Mouse (Mus musculus) heart, postnatal 14 days (tissue): ENCODE data around the gene Igtp. TPM values are rescaled to one million over a fixed set of nuclear protein-coding genes. Genes with fewer than 3 reads are reported as not detected.
A peak's percentile ranks its signal among the peaks of the same experiment; 100 is the strongest.
"Not testable (repeated sequence)": the region's sequence is repeated elsewhere in the genome, so short reads cannot be mapped to it uniquely, and the experiment has no call there.

ENCODE experiments used
- DNase-seq, 2 experiments: peaks; one replicate each; pipeline ENCODE4 v3.0.0; 2021 to 2022
- intact Hi-C: fragments of 180-260 bp; cut with DNase I; formaldehyde crosslinking; loops from one replicate; pipeline ENCODE4 v1.15.1; 2025
- total RNA-seq, 2 experiments: library from RNA; stranded (reverse); gene quantifications; 2 replicates each; pipeline ENCODE4 v1.2.3; 2021

Igtp gene
- total RNA-seq, 2 experiments from 2014 or later = 3.8 to 4.8 TPM

- no peak for DNase-seq
- intact Hi-C loops = no loop called here
These were observed 11.8 kb downstream of the Igtp start for GRCm38 (mm10) chr11:58211062-58211681.

GRCm38 (mm10) chr11:58211682-58212067, 12.3 kb downstream of the Igtp start:
- intact Hi-C loops = no loop called here
- DNase-seq = no peak

GRCm38 (mm10) chr11:58213673-58214342, 14.5 kb downstream of the Igtp start:
- intact Hi-C loops = no loop called here
- no peak for DNase-seq

GRCm38 (mm10) chr11:58214391-58215048, 15.2 kb downstream of the Igtp start:
- DNase-seq = peak; percentile 83 to 88
- intact Hi-C loops = no loop called here

GRCm38 (mm10) chr11:58215049-58215430, 15.7 kb downstream of the Igtp start:
- intact Hi-C loops = not testable (repeated sequence)
- peak in 1 of 2 experiments; percentile 9 for DNase-seq

GRCm38 (mm10) chr11:58215814-58216213, 16.5 kb downstream of the Igtp start:
- DNase-seq = no peak
- intact Hi-C loops = no loop called here

GRCm38 (mm10) chr11:58216823-58217222, 17.5 kb downstream of the Igtp start:
- DNase-seq = no peak
- intact Hi-C loops = no loop called here

GRCm38 (mm10) chr11:58223751-58224150, 24.4 kb downstream of the Igtp start:
- intact Hi-C loops = loop anchor here (2.0 to 10.0 kb wide), 2 partner anchors 23 to 269 kb away; no protein-coding TSS in a partner anchor
- DNase-seq = peak; percentile 38 to 63

- DNase-seq = peak in 1 of 2 experiments; percentile 34
- intact Hi-C loops = loop anchor here (2.0 to 10.0 kb wide), 2 partner anchors 24 to 270 kb away; no protein-coding TSS in a partner anchor
These were observed 25.0 kb downstream of the Igtp start for GRCm38 (mm10) chr11:58224313-58224712.

- DNase-seq = not testable (repeated sequence)
- intact Hi-C loops = loop anchor here (1.0 to 10.0 kb wide), 3 partner anchors 24 to 270 kb away; no protein-coding TSS in a partner anchor
These were observed 25.5 kb downstream of the Igtp start for GRCm38 (mm10) chr11:58224872-58225271.

- intact Hi-C loops = loop anchor here (1.0 to 10.0 kb wide), 3 partner anchors 25 to 271 kb away; no protein-coding TSS in a partner anchor
- DNase-seq = peak; percentile 76 to 80
These were observed 26.3 kb downstream of the Igtp start for GRCm38 (mm10) chr11:58225655-58226054.

- intact Hi-C loops = loop anchor here (10.0 kb wide), 1 partner anchor 272 kb away; no protein-coding TSS in a partner anchor
- DNase-seq = no peak
These were observed 27.1 kb downstream of the Igtp start for GRCm38 (mm10) chr11:58226425-58226824.

- not testable (repeated sequence) for DNase-seq
- intact Hi-C loops = loop anchor here (10.0 kb wide), 1 partner anchor 273 kb away; no protein-coding TSS in a partner anchor
These were observed 28.7 kb downstream of the Igtp start for GRCm38 (mm10) chr11:58228021-58228420.

GRCm38 (mm10) chr11:58230396-58230910, 31.1 kb downstream of the Igtp start:
- DNase-seq = no peak
- intact Hi-C loops = no loop called here

- DNase-seq = no peak
- intact Hi-C loops = no loop called here
These were observed 31.8 kb downstream of the Igtp start for GRCm38 (mm10) chr11:58231156-58231555.

GRCm38 (mm10) chr11:58234551-58234950, 35.2 kb downstream of the Igtp start:
- DNase-seq, intact Hi-C loops: not testable (repeated sequence)

- peak in 1 of 2 experiments; percentile 36 for DNase-seq
- intact Hi-C loops = loop anchor here (5.0 kb wide), 1 partner anchor 402 kb away; no protein-coding TSS in a partner anchor
These were observed 35.8 kb downstream of the Igtp start for GRCm38 (mm10) chr11:58235152-58235551.

GRCm38 (mm10) chr11:58238840-58239791, 39.8 kb downstream of the Igtp start:
- peak; percentile 21 to 24 for DNase-seq
- intact Hi-C loops = loop anchor here (5.0 kb wide), 1 partner anchor 398 kb away; no protein-coding TSS in a partner anchor

GRCm38 (mm10) chr11:58247294-58247693, 47.9 kb downstream of the Igtp start:
- DNase-seq = peak; percentile 43 to 46
- intact Hi-C loops = no loop called here
